25 mouse cellular contexts compared by ENCODE assay signal in genomic region chr16:93110451-93110850, GRCm38 (mm10).
A peak's percentile ranks its signal among the peaks of the same experiment; 100 is the strongest.
DNase-seq lines count a peak whose midpoint lies in the region; ATAC-seq and TF ChIP-seq lines count a peak whose summit lies in the region.
"Had no signal": no experiment of that assay in that cellular context is flagged by ENCODE, and none has a peak within 500 bp of the region (broad histone marks: within the 10 kb centered on the region; RNA-seq: fewer than 3 reads in every experiment).

No protein-coding gene starts in this region.

- no peak overlapping the region for H3K4me3 ChIP-seq in cerebellum, adult 2 months (replicated peaks; ENCODE audit: insufficient read depth, low read depth, low read length)
- no peak overlapping the region for H3K4me3 ChIP-seq in gastrocnemius, adult 2 months
- no peak overlapping the region for H3K4me3 ChIP-seq in kidney, adult 2 months (ENCODE audit: insufficient read depth, low read depth, low read length)
- H3K4me3 ChIP-seq in embryonic fibroblast, embryonic 13.5 days (ENCODE audit: insufficient read depth, low read length): no peak overlapping the region
- H3K4me3 ChIP-seq: forebrain, embryonic 10.5 days; forebrain, embryonic 13.5 days; heart, adult 2 months; heart, embryonic 15.5 days; hindbrain, embryonic 10.5 days; hindbrain, embryonic 13.5 days had no signal

- ATAC-seq in frontal cortex, adult (ENCODE audit: low TSS enrichment): no peak
- ATAC-seq: forebrain, embryonic 13.5 days; forebrain, embryonic 16.5 days; intestine, postnatal 0 days; Patski had no signal

- WGBS in cerebellum, adult 2 months: 41% methylated on average over 6 of the region's 6 CpGs
- 73% methylated on average over 6 of the region's 6 CpGs for WGBS in kidney, adult 2 months

- no peaks in the 10 kb centered on the region for H3K4me1 ChIP-seq in cerebellum, adult 2 months (ENCODE audit: control insufficient read depth, insufficient read depth, low read length)
- H3K4me1 ChIP-seq in kidney, adult 2 months (ENCODE audit: control insufficient read depth, insufficient read depth, low read length): no peaks in the 10 kb centered on the region
- H3K4me1 ChIP-seq in embryonic fibroblast, embryonic 13.5 days (ENCODE audit: control insufficient read depth, insufficient read depth, low read length): peaks cover 5% of the 10 kb centered on the region
- H3K4me1 ChIP-seq: forebrain, embryonic 10.5 days; forebrain, embryonic 13.5 days; hindbrain, embryonic 10.5 days; hindbrain, embryonic 13.5 days had no signal

- intact Hi-C loops in gastrocnemius, adult 2 months (cut with DNase I): loop anchor here (10.0 kb wide), 1 partner anchor 156 kb away; no protein-coding TSS in a partner anchor

- H3K27me3 ChIP-seq in cerebellum, adult 2 months (ENCODE audit: control insufficient read depth, insufficient read depth, low read length): no peaks in the 10 kb centered on the region
- H3K27me3 ChIP-seq in kidney, adult 2 months (replicated peaks; ENCODE audit: control insufficient read depth, insufficient read depth, low read length): no peaks in the 10 kb centered on the region
- H3K27me3 ChIP-seq: forebrain, embryonic 13.5 days; heart, embryonic 15.5 days; hindbrain, embryonic 13.5 days; Patski had no signal

- no peaks in the 10 kb centered on the region for H3K36me3 ChIP-seq in kidney, adult 2 months (ENCODE audit: control insufficient read depth, insufficient read depth, low read length)
- H3K36me3 ChIP-seq: forebrain, embryonic 10.5 days; heart, embryonic 15.5 days; hindbrain, embryonic 10.5 days; hindbrain, embryonic 13.5 days had no signal

- TF ChIP-seq CTCF in cerebellum, adult 2 months (IDR thresholded peaks at IDR 0.05; ENCODE audit: borderline replicate concordance, insufficient read depth, low read depth, low read length): no peak
- no peak for TF ChIP-seq CTCF in gastrocnemius, adult 2 months (IDR thresholded peaks at IDR 0.05)
- no peak for TF ChIP-seq CTCF in kidney, adult 2 months (conservative IDR thresholded peaks at IDR 0.05; ENCODE audit: insufficient read depth, insufficient read length, low read depth, low read length)
- TF ChIP-seq CTCF in embryonic fibroblast, embryonic 13.5 days (IDR thresholded peaks at IDR 0.05; ENCODE audit: borderline replicate concordance, insufficient read depth, low read length): no peak

- no peak for TF ChIP-seq POLR2A in cerebellum, adult 2 months (IDR thresholded peaks at IDR 0.05; ENCODE audit: borderline replicate concordance, insufficient read depth, low read length)
- TF ChIP-seq POLR2A in kidney, adult 2 months (IDR thresholded peaks at IDR 0.05; ENCODE audit: low read depth, low read length): no peak
- no peak for TF ChIP-seq POLR2A in embryonic fibroblast, embryonic 13.5 days (IDR thresholded peaks at IDR 0.05; ENCODE audit: low read depth, low read length)

- H3K27ac ChIP-seq in cerebellum, adult 2 months (ENCODE audit: insufficient read depth, low read length): no peak overlapping the region
- H3K27ac ChIP-seq in gastrocnemius, adult 2 months: peak overlapping the region; percentile 86; the same call in 1 of the 2 replicates
- no peak overlapping the region for H3K27ac ChIP-seq in kidney, adult 2 months (ENCODE audit: insufficient read depth, low read depth, low read length)
- H3K27ac ChIP-seq in embryonic fibroblast, embryonic 13.5 days (ENCODE audit: insufficient read depth, low read length): peak overlapping the region; percentile 100; the same call in 1 of the 2 replicates
- H3K27ac ChIP-seq: forebrain, embryonic 10.5 days; forebrain, embryonic 13.5 days; heart, adult 2 months; heart, embryonic 15.5 days; hindbrain, embryonic 10.5 days; hindbrain, embryonic 13.5 days had no signal

- peak; percentile 66 to 70 for DNase-seq in cerebellum, postnatal 10 days
- DNase-seq in cerebellum, adult 2 months: no peak
- no peak for DNase-seq in gastrocnemius, adult 2 months
- DNase-seq in gastrocnemius, adult 8-10 months (ENCODE audit: low spot score in 2 of 2): no peak
- peak; percentile 5 for DNase-seq in kidney, adult 2 months
- DNase-seq in kidney, adult 18-20 months: no peak
- DNase-seq: adrenal gland, postnatal 14 days; cerebellum, adult 11-12 months; cerebellum, adult 9-10 months; cerebellum, postnatal 36 days; embryo, embryonic 11 days; gastrocnemius, postnatal 10 days; gastrocnemius, postnatal 36 days; heart, adult 2 months; kidney, adult 9 months had no signal

Comparison
In these comparisons a context has a peak if more than half of its experiments do, and no peak if none do; other contexts are left out.
1. DNase-seq: peak in cerebellum, postnatal 10 days (2 of 2) and kidney, adult 2 months (single experiment); none in cerebellum, adult 2 months (0 of 2), gastrocnemius, adult 2 months (single experiment), gastrocnemius, adult 8-10 months (0 of 2) and kidney, adult 18-20 months (single experiment).
2. H3K27ac ChIP-seq: peak in gastrocnemius, adult 2 months (single experiment) and embryonic fibroblast, embryonic 13.5 days (single experiment); none in cerebellum, adult 2 months (single experiment) and kidney, adult 2 months (single experiment).